Mouse (Mus musculus): ENCODE measurements around the gene P3h4. TPM values are rescaled to one million over a fixed set of nuclear protein-coding genes. Genes with fewer than 3 reads are reported as not detected.

The P3h4 gene
- polyA plus RNA-seq (2021; fragmentation: Nextera tagmentation), result 17.5 and 18.0 TPM in 2 replicates
- long read RNA-seq, experiment 1, transcript P3h4-201 (8 exons, 2,178 nt), result major isoform, 41 of 70 reads
- long read RNA-seq, experiment 1, partial matches to known transcripts, result 26 of 70 reads
- long read RNA-seq, experiment 1, other reads (novel, unspliced or antisense), result 3 of 70 reads
- long read RNA-seq, experiment 2, transcript P3h4-201 (8 exons, 2,178 nt), result major isoform, 112 of 184 reads
- long read RNA-seq, experiment 2, partial matches to known transcripts, result 55 of 184 reads
- long read RNA-seq, experiment 2, other reads (novel, unspliced or antisense), result 17 of 184 reads

DNA sequence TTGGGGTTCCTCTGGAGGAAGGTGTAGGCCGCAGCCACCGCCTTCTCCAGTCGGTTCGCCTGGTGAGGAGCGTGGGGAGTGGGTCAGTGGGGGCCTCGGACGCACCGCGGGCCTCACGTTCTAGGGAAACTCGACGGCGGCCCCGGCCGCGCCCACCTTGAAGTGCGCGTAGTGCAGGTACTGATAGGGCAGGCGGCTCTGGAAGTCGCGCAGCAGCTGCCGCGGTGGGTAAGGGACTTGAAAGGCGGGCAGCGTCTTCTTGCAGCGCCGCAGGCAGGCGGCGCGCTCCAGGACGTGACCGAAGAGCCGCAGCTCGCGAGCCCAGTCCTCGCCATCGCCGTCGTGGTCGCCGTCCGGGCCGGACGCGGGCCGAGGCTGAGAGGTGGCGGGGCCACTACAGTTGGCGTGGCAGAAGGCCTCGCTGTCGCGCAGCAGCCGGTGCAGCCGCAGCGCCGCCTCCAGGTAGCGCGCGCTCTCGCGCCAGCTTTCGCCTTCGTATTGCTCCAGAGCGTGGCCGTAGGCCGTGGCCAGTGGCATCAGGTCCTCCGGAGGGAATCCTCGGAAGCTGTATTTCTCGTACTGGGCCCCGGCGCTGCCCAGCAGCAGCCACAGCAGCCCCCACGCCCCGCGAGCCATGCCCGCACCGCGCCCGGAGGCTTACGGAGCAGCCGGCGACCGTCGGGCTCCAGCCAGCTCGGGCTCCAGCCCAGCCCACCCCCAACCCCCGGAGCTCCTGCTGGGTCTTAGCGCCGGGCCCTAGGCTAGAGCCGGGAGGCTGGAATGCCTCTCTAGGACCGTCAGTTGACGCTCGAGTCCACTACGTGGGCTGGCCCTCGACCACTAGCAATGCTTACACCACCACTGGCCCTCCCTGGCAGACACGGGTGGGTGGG is at the start of gene P3h4:
P3h4 (minus strand) TSS at position 816 of the 893 bp plus-strand sequence.

DNA sequence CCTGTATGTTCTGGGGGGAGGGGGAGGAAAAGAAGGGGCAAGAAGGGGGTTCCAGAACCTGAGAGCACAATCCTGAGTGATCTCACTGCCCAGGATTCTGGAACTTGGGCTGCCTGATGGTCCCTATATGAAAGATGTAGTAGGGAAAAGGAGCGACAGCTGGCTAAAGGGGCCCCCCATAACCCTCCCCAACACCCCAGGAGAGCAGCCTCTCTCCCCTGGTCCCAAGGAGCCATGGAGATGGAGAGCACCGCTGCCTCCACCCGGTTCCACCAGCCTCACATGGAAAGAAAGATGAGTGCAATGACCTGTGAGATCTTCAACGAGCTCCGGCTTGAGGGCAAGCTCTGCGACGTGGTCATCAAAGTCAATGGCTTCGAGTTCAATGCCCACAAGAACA is 27.2 kb upstream of the P3h4 start, which contains the start of the genes Nt5c3b and Klhl10:
Nt5c3b (minus strand) TSS at position 12 of the 400 bp plus-strand sequence.
Klhl10 (plus strand) TSS at position 121 of the 400 bp plus-strand sequence.

DNA sequence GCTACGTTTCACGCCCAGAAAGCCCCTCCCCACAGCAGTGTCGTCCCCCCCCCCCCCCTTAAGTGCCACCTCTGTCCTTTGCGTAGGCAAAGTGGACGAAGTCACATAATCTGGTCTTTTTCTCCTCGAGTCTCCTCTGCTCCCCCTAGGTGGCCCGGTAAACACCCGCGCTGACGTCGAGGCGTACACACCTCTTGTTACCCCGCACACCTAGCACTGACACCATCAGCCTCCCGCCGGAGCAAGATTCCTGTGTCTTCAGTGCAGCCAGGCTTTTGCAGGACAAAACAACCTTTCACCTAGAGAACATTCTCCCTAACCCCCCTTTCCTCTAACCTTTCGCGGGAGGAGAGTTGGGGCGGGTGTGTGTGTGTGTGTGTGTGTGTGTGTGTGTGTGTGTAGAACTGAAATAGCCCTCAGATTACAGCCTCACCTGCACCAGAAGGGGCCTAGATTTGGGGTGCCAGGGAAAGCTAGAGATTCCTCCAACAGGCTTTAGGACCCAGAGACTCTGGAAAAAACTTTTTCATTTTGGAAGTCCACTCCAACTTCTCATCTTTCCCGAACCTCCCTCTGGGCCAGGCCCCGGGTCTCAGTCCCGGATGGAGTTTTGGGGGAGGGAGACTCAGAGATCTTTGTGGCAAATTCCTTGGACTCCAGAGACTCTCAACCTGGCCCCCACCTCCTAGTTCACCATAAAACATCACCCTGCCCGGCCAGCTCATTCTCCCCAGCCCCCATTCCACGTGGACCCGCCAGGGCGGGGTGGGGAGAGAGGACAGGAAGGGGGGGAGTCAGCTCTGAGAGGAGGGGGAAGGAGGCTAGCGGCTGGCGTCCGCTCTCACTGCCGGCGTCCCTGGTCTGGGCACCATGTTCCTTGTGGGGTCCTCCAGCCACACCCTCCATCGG is 532 bp upstream of the P3h4 start, which contains the start of gene Fkbp10:
Fkbp10 (plus strand) TSS at position 784 of the 909 bp plus-strand sequence.

DNA sequence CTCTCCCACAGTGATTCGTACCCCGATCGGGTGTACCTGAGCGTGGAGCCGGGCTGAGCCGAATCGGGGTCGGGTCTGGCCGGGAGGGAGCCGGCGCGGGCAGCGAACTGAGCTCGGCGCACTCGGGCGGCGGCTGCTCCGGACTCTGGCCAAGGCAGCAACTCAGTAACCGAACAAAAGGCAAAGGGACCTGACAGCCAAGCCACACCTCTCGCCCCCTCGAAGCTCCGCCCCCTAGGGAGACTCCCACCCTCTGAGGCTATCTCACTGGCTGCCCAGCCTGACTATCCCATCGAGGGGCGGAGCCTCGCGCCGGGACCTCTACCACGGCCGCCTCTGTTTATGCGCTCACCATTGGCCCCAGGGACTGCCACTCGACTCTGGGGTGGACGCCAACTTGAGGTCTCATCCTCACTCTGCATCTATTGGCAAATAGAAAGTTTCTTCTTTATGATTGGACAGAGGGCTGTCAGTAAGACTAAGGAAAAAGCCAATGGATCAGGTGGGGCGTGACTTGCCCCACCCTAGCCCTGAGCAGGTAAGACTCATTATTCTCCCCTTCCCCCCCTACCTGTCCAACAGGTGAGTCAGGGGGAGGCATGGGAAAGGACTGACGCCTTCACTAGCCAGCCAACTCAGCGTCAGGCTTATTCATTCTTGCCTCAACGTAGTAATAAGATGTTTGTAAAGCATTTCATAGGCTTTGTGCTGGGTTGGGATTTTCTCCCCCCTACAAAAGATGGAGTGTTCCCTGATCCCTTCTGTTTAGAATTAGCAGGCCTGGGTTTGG is 16.8 kb downstream of the P3h4 start, which contains the start of gene Jup:
Jup (minus strand) TSS at position 164 of the 790 bp plus-strand sequence.

Small RNA genes within 50 kb of the gene (microRNA-seq; reads per million reads assigned to microRNA genes)
- gene Gm27374, result not detected

Other genes with a start within 250 kb of the P3h4 start
- gene Krt9, start 221.6 kb downstream of the P3h4 start, polyA plus RNA-seq (2021; fragmentation: Nextera tagmentation), result 0.33 and 0.45 TPM in 2 replicates
- gene Krt14, start 207.3 kb downstream of the P3h4 start, polyA plus RNA-seq (2021; fragmentation: Nextera tagmentation), result 0.13 TPM in 1 of 2 replicates, not detected in the other
- not detected in 2 replicates for gene Krt16, start 165.9 kb downstream of the P3h4 start, polyA plus RNA-seq (2021; fragmentation: Nextera tagmentation)
- gene Krt17, start 153.8 kb downstream of the P3h4 start, polyA plus RNA-seq (2021; fragmentation: Nextera tagmentation), result 0.15 and 0.26 TPM in 2 replicates
- 0.13 TPM in 1 of 2 replicates, not detected in the other for gene Krt42, start 145.0 kb downstream of the P3h4 start, polyA plus RNA-seq (2021; fragmentation: Nextera tagmentation)
- gene Eif1, start 95.0 kb downstream of the P3h4 start, polyA plus RNA-seq (2021; fragmentation: Nextera tagmentation), result 517 and 668 TPM in 2 replicates
- 0.40 TPM in 1 of 2 replicates, not detected in the other for gene Gast, start 80.4 kb downstream of the P3h4 start, polyA plus RNA-seq (2021; fragmentation: Nextera tagmentation)
- 27.8 and 29.6 TPM in 2 replicates for gene Hap1, start 58.7 kb downstream of the P3h4 start, polyA plus RNA-seq (2021; fragmentation: Nextera tagmentation)
- gene Jup, start 17.1 kb downstream of the P3h4 start, polyA plus RNA-seq (2021; fragmentation: Nextera tagmentation), result 35.2 and 59.0 TPM in 2 replicates
- 8.8 and 10.2 TPM in 2 replicates for gene Fkbp10, start 861 bp upstream of the P3h4 start, polyA plus RNA-seq (2021; fragmentation: Nextera tagmentation)
- 42.8 and 48.5 TPM in 2 replicates for gene Nt5c3b, start 27.0 kb upstream of the P3h4 start, polyA plus RNA-seq (2021; fragmentation: Nextera tagmentation)
- gene Klhl10, start 27.1 kb upstream of the P3h4 start, polyA plus RNA-seq (2021; fragmentation: Nextera tagmentation), result 0.31 and 0.34 TPM in 2 replicates
- gene Klhl11, start 57.9 kb upstream of the P3h4 start, polyA plus RNA-seq (2021; fragmentation: Nextera tagmentation), result 16.7 and 17.7 TPM in 2 replicates
- gene Acly, start 113.2 kb upstream of the P3h4 start, polyA plus RNA-seq (2021; fragmentation: Nextera tagmentation), result 84.9 and 99.2 TPM in 2 replicates
- 0.93 and 1.8 TPM in 2 replicates for gene Ttc25, start 130.8 kb upstream of the P3h4 start, polyA plus RNA-seq (2021; fragmentation: Nextera tagmentation)
- 455 and 528 TPM in 2 replicates for gene Cnp, start 160.1 kb upstream of the P3h4 start, polyA plus RNA-seq (2021; fragmentation: Nextera tagmentation)
- 15.1 and 15.8 TPM in 2 replicates for gene Nkiras2, start 204.4 kb upstream of the P3h4 start, polyA plus RNA-seq (2021; fragmentation: Nextera tagmentation)
- 80.2 and 86.1 TPM in 2 replicates for gene Dnajc7, start 205.3 kb upstream of the P3h4 start, polyA plus RNA-seq (2021; fragmentation: Nextera tagmentation)

Data from layer of hippocampus, adult 6 months (tissue).